Mouse (Mus musculus) left cerebral cortex, adult 2 months (tissue): ENCODE results near the gene Gm49325. TPM values are rescaled to one million over a fixed set of nuclear protein-coding genes. Genes with fewer than 3 reads are reported as not detected.

Experiments
- DNase-seq, 2 experiments: peaks; one replicate each; pipeline ENCODE4 v3.0.0; 2021 to 2022; ENCODE audit warnings: low spot score in 2 of 2, mixed read lengths in 1 of 2; ENCODE audit errors: extremely low spot score in 1 of 2
- H3K27ac ChIP-seq: fragments of 200-600 bp; 2 replicates; pipeline ENCODE4 v1.8.1; 2022
- H3K4me3 ChIP-seq: fragments of 200-600 bp; 2 replicates; pipeline ENCODE4 v1.8.1; 2022
- CTCF ChIP-seq: fragments of 200-600 bp; IDR thresholded peaks from 2 replicates; pipeline ENCODE4 v1.8.1; 2022; ENCODE audit warnings: antibody characterized with exemption, mild to moderate bottlenecking, moderate library complexity
- intact Hi-C: fragments of 180-260 bp; cut with DNase I; formaldehyde crosslinking; loops from one replicate; pipeline ENCODE4 v1.15.1; 2025
- long read RNA-seq, 2 experiments: library from polyadenylated mRNA; stranded (forward); transcript quantifications; one replicate each; pipeline ENCODE4 v2.0.0; 2021; ENCODE audit warnings: borderline mapping rate in 2 of 2
- total RNA-seq, 2 experiments: library from RNA; stranded (reverse); gene quantifications; 2 replicates each; pipeline ENCODE4 v1.2.3; 2021

Gm49325 gene
- 1 to 10 TPM; 2.0 to 5.3 TPM for total RNA-seq
- long read RNA-seq, experiment 1, partial matches to known transcripts, result 2 of 66 reads
- long read RNA-seq, experiment 1, other reads (novel, unspliced or antisense), result 64 of 66 reads
- long read RNA-seq, experiment 2, result 0 reads

- intact Hi-C loops, result loop anchor here (1.0 kb wide), 1 partner anchor 15 kb away; no protein-coding TSS in a partner anchor
- peak; percentile 92 to 94 for DNase-seq
- TF ChIP-seq CTCF, result no peak
- Histone ChIP-seq H3K4me3 (peak within 1 kb of the TSS; percentile 94), H3K27ac (peak within 1 kb of the TSS; percentile 96)
Observed at GRCm38 (mm10) chr10:77605908-77606826, at the start of gene Gm49325, which contains the start of gene Sumo3. Gm49325 (plus strand) TSS chr10:77606197. Sumo3 (plus strand) TSS chr10:77606097.

- DNase-seq, result no peak
- intact Hi-C loops, result loop anchor here (5.0 kb wide), 1 partner anchor 34 kb away; no protein-coding TSS in a partner anchor
- Histone ChIP-seq H3K27ac (no peak overlapping the region), H3K4me3 (no peak overlapping the region)
- TF ChIP-seq CTCF, result no peak
Observed at GRCm38 (mm10) chr10:77556631-77557030, 49.4 kb upstream of the Gm49325 start.

GRCm38 (mm10) chr10:77557641-77558040 is 48.4 kb upstream of the Gm49325 start:
- no peak for DNase-seq
- peak; percentile 44 for TF ChIP-seq CTCF
- intact Hi-C loops, result loop anchor here (5.0 kb wide), 1 partner anchor 35 kb away; no protein-coding TSS in a partner anchor
- Histone ChIP-seq H3K27ac (no peak overlapping the region), H3K4me3 (no peak overlapping the region)

GRCm38 (mm10) chr10:77560090-77560489 is 45.9 kb upstream of the Gm49325 start:
- intact Hi-C loops, result no loop called here
- no peak for DNase-seq
- no peak for TF ChIP-seq CTCF
- H3K4me3 ChIP-seq, result no peak overlapping the region
- no peak overlapping the region for H3K27ac ChIP-seq

- Histone ChIP-seq H3K27ac (no peak overlapping the region), H3K4me3 (no peak overlapping the region)
- TF ChIP-seq CTCF, result no peak
- DNase-seq, result no peak
- intact Hi-C loops, result no loop called here
Observed at GRCm38 (mm10) chr10:77560830-77561229, 45.2 kb upstream of the Gm49325 start.

GRCm38 (mm10) chr10:77561508-77561907 is 44.5 kb upstream of the Gm49325 start:
- Histone ChIP-seq H3K27ac (no peak overlapping the region), H3K4me3 (no peak overlapping the region)
- intact Hi-C loops, result no loop called here
- DNase-seq, result no peak
- TF ChIP-seq CTCF, result no peak

GRCm38 (mm10) chr10:77565005-77565404 is 41.0 kb upstream of the Gm49325 start:
- no peak for TF ChIP-seq CTCF
- intact Hi-C loops, result no loop called here
- no peak overlapping the region for H3K27ac ChIP-seq
- no peak overlapping the region for H3K4me3 ChIP-seq
- no peak for DNase-seq

GRCm38 (mm10) chr10:77566651-77567050 is 39.3 kb upstream of the Gm49325 start:
- intact Hi-C loops, result loop anchor here (1.0 kb wide), 1 partner anchor 49 kb away; no protein-coding TSS in a partner anchor

GRCm38 (mm10) chr10:77569481-77569880 is 36.5 kb upstream of the Gm49325 start:
- DNase-seq, result no peak
- intact Hi-C loops, result no loop called here
- H3K4me3 ChIP-seq, result no peak overlapping the region
- H3K27ac ChIP-seq, result no peak overlapping the region
- no peak for TF ChIP-seq CTCF

More at GRCm38 (mm10) chr10:77566651-77567050, 39.3 kb upstream of the Gm49325 start:
- Histone ChIP-seq H3K4me3 (no peak overlapping the region), H3K27ac (no peak overlapping the region)
- peak; percentile 96 for TF ChIP-seq CTCF
- DNase-seq, result peak; percentile 75 to 81

GRCm38 (mm10) chr10:77569973-77570658 is 35.9 kb upstream of the Gm49325 start:
- no peak for DNase-seq
- no peak for TF ChIP-seq CTCF
- intact Hi-C loops, result no loop called here
- Histone ChIP-seq H3K4me3 (no peak overlapping the region), H3K27ac (no peak overlapping the region)

- no peak for DNase-seq
- Histone ChIP-seq H3K27ac (no peak overlapping the region), H3K4me3 (no peak overlapping the region)
- TF ChIP-seq CTCF, result peak; percentile 10; the same call in 1 of the 2 replicates
- intact Hi-C loops, result no loop called here
Observed at GRCm38 (mm10) chr10:77572225-77572624, 33.8 kb upstream of the Gm49325 start.

- no peak for TF ChIP-seq CTCF
- intact Hi-C loops, result no loop called here
- no peak for DNase-seq
- no peak overlapping the region for H3K27ac ChIP-seq
- H3K4me3 ChIP-seq, result no peak overlapping the region
Observed at GRCm38 (mm10) chr10:77573162-77573561, 32.8 kb upstream of the Gm49325 start.
